Mouse (Mus musculus) heart, postnatal 0 days (tissue): Measurements from ENCODE around the gene Cd5l. TPM values are rescaled to one million over a fixed set of nuclear protein-coding genes. Genes with fewer than 3 reads are reported as not detected.

Source experiments
- ATAC-seq: fragments of 200-750 bp; cut with Nextera tagmentation; 2 replicates; pipeline ENCODE4 v1.8.0; 2017; ENCODE audit warnings: low read depth, moderate number of reproducible peaks, moderate library complexity; ENCODE audit not compliant: insufficient read depth
- DNase-seq: peaks from one replicate; pipeline ENCODE4 v3.0.0-alpha.2; 2016; ENCODE audit warnings: low spot score
- H3K27ac ChIP-seq: fragments of 300-500 bp; sonication (generic); 2 replicates; pipeline ENCODE4 v1.5.1; 2014; ENCODE audit warnings: low read depth, mild to moderate bottlenecking
- H3K27me3 ChIP-seq: fragments of 300-500 bp; sonication (generic); 2 replicates; pipeline ENCODE4 v1.6.1; 2014; ENCODE audit warnings: low read length, mixed read lengths; ENCODE audit not compliant: control insufficient read depth, insufficient read depth
- H3K36me3 ChIP-seq: fragments of 300-500 bp; sonication (generic); replicated peaks from 2 replicates; pipeline ENCODE4 v1.6.1; 2014; ENCODE audit warnings: low read length, mixed read lengths; ENCODE audit not compliant: control insufficient read depth, insufficient read depth
- H3K4me1 ChIP-seq: fragments of 300-500 bp; sonication (generic); 2 replicates; pipeline ENCODE4 v1.6.1; 2014; ENCODE audit warnings: antibody characterized with exemption; ENCODE audit not compliant: control insufficient read depth, insufficient read depth
- H3K4me2 ChIP-seq: fragments of 300-500 bp; sonication (generic); 2 replicates; pipeline ENCODE4 v1.6.1; 2014; ENCODE audit warnings: low read depth, mild to moderate bottlenecking, low read length, moderate library complexity
- H3K4me3 ChIP-seq: fragments of 300-500 bp; sonication (generic); 2 replicates; pipeline ENCODE4 v1.5.1; 2014; ENCODE audit warnings: low read depth, low read length
- H3K9ac ChIP-seq: fragments of 300-500 bp; sonication (generic); replicated peaks from 2 replicates; pipeline ENCODE4 v1.6.1; 2014; ENCODE audit warnings: low read depth, low read length, mixed read lengths
- H3K9me3 ChIP-seq: fragments of 300-500 bp; sonication (generic); replicated peaks from 2 replicates; pipeline ENCODE4 v1.6.1; 2016; ENCODE audit warnings: low read length; ENCODE audit not compliant: control insufficient read depth
- CTCF ChIP-seq: IDR thresholded peaks from 2 replicates; pipeline ENCODE4 v1.5.1; 2016; ENCODE audit warnings: antibody characterized with exemption, control low read depth, low read depth
- EP300 ChIP-seq: IDR thresholded peaks from 2 replicates; pipeline ENCODE4 v1.6.1; 2016; ENCODE audit warnings: antibody characterized with exemption, low read depth
- WGBS: fragments of 180-500 bp; shearing (Covaris S2); extraction: QIAGEN DNeasy Blood & Tissue Kit; methylation state at CpG from one replicate; pipeline ENCODE4 v1.1.7; 2014; 5-methylcytosine and 5-hydroxymethylcytosine counted together
- polyA plus RNA-seq: library from polyadenylated mRNA; unstranded; fragments of >200 nt; fragmentation: Nextera tagmentation; extraction: Ambion mirVana; gene quantifications from 2 replicates; pipeline ENCODE4 v1.2.1, GENCODE M21; 2015
- total RNA-seq: library from RNA; depleted of rRNA; stranded (reverse); fragments of >200 nt; gene quantifications from 2 replicates; pipeline ENCODE4 v1.2.3, GENCODE M21; 2014; ENCODE audit warnings: low replicate concordance

Cd5l gene
- total and polyA plus RNA-seq, 2 experiments from 2014 or later, result 0.07 TPM; not detected in 1

- DNase-seq (no peak), ATAC-seq (no peak)
- Histone ChIP-seq H3K4me3 (no peak overlapping the region), H3K9me3 (no peaks in the 10 kb centered on the region), H3K9ac (no peak overlapping the region), H3K4me1 (no peaks in the 10 kb centered on the region), H3K27me3 (no peaks in the 10 kb centered on the region), H3K27ac (no peak overlapping the region), H3K4me2 (no peak overlapping the region), H3K36me3 (no peaks in the 10 kb centered on the region)
- no peak for TF ChIP-seq CTCF
- no peak for TF ChIP-seq EP300
These were observed 1.5 kb downstream of the Cd5l start for GRCm38 (mm10) chr3:87359215-87359614.

DNA sequence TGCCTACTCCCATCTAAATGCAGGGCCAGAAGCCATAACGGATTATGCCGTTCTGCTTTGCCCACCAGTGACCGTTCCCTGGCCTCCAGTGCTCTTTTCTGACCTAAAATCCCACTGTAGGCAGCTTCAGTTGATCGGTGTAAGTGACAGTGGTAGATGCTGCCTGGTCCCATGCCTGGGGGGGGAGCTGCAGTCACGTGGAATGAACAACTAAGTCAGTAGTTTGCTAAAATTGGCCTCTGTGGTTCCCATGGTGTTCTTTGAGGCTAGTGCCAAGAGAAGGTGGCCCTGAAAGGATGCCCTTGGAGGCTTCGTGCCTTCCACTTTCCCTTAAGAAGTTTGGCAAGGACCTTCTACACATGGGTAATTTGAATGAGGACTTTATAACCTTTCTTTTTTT is 2.8 kb downstream of the Cd5l start:
- Histone ChIP-seq H3K4me1 (no peaks in the 10 kb centered on the region), H3K4me2 (no peak overlapping the region), H3K27ac (no peak overlapping the region), H3K9ac (no peak overlapping the region), H3K4me3 (no peak overlapping the region), H3K36me3 (no peaks in the 10 kb centered on the region), H3K27me3 (no peaks in the 10 kb centered on the region), H3K9me3 (no peaks in the 10 kb centered on the region)
- ATAC-seq (no peak), DNase-seq (no peak)
- TF ChIP-seq CTCF (no peak), EP300 (no peak)
- WGBS, result 79% methylated on average over 6 of the region's 6 CpGs

GRCm38 (mm10) chr3:87365691-87366090 is 8.0 kb downstream of the Cd5l start:
- H3K9me3 ChIP-seq, result no peaks in the 10 kb centered on the region
- no peaks in the 10 kb centered on the region for H3K36me3 ChIP-seq
- H3K9ac ChIP-seq, result no peak overlapping the region
- no peaks in the 10 kb centered on the region for H3K4me1 ChIP-seq
- no peak overlapping the region for H3K4me2 ChIP-seq
- H3K27ac ChIP-seq, result no peak overlapping the region
- DNase-seq, result no peak
- H3K4me3 ChIP-seq, result no peak overlapping the region
- no peak for TF ChIP-seq EP300
- TF ChIP-seq CTCF, result no peak
- no peak for ATAC-seq
- no peaks in the 10 kb centered on the region for H3K27me3 ChIP-seq
- WGBS, result 89% methylated on average over 14 of the region's 14 CpGs

- no peak for TF ChIP-seq EP300
- no peak for TF ChIP-seq CTCF
- no peaks in the 10 kb centered on the region for H3K9me3 ChIP-seq
- no peak overlapping the region for H3K9ac ChIP-seq
- no peak overlapping the region for H3K27ac ChIP-seq
- no peaks in the 10 kb centered on the region for H3K4me1 ChIP-seq
- H3K4me3 ChIP-seq, result no peak overlapping the region
- no peaks in the 10 kb centered on the region for H3K36me3 ChIP-seq
- DNase-seq, result no peak
- ATAC-seq, result no peak
- H3K4me2 ChIP-seq, result no peak overlapping the region
- H3K27me3 ChIP-seq, result no peaks in the 10 kb centered on the region
- WGBS, result 78% methylated on average over 10 of the region's 10 CpGs
These were observed 9.8 kb downstream of the Cd5l start for GRCm38 (mm10) chr3:87367511-87367910.

DNA sequence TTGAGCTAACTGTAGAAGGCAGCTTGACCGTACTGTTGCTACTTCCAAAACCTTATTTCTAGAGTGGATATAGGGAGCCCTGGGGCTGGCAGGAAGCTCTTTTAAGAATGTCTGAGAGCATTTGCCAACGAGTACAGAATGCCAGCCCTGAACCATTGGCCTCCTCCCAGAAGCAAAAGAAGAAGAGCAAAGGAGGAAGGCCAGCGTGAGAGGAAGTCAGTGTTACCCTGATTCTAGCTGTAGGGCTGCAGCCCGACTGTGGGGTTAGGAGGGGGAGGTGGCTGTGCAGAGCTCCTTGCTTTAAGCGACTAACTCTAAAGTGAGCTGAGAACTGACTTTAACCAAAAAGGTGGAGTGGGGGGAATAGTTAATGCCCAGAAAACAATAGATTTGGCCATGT is 11.5 kb downstream of the Cd5l start:
- 66% methylated on average over 5 of the region's 5 CpGs for WGBS
- Histone ChIP-seq H3K4me1 (no peaks in the 10 kb centered on the region), H3K4me3 (no peak overlapping the region), H3K36me3 (no peaks in the 10 kb centered on the region), H3K4me2 (no peak overlapping the region), H3K9me3 (no peaks in the 10 kb centered on the region), H3K27me3 (no peaks in the 10 kb centered on the region), H3K9ac (no peak overlapping the region), H3K27ac (no peak overlapping the region)
- no peak for ATAC-seq
- TF ChIP-seq EP300, result no peak
- TF ChIP-seq CTCF, result no peak
- no peak for DNase-seq
